Mouse (Mus musculus) small intestine, adult 2 months (tissue): Measurements from ENCODE around the gene Gm4969. TPM values are rescaled to one million over a fixed set of nuclear protein-coding genes. Genes with fewer than 3 reads are reported as not detected.

ENCODE experiments used
- H3K27ac ChIP-seq: fragments of 200-500 bp; 2 replicates; pipeline ENCODE4 v1.5.1; 2012; ENCODE audit warnings: low read depth, low read length, control low read depth, inconsistent platforms; ENCODE audit not compliant: insufficient read depth
- H3K27me3 ChIP-seq: fragments of 200-500 bp; 2 replicates; pipeline ENCODE4 v1.6.1; 2012; ENCODE audit warnings: mild to moderate bottlenecking, moderate library complexity, low read length, inconsistent platforms; ENCODE audit not compliant: control insufficient read depth, insufficient read depth
- H3K36me3 ChIP-seq: fragments of 200-500 bp; 2 replicates; pipeline ENCODE4 v1.6.1; 2012; ENCODE audit warnings: mild to moderate bottlenecking, low read length, control low read depth, inconsistent platforms; ENCODE audit not compliant: control insufficient read depth, insufficient read depth
- H3K4me1 ChIP-seq: fragments of 200-500 bp; 2 replicates; pipeline ENCODE4 v1.6.1; 2012; ENCODE audit warnings: low read length, inconsistent platforms, mixed read lengths; ENCODE audit not compliant: control insufficient read depth, insufficient read depth, insufficient read length
- H3K4me3 ChIP-seq: fragments of 200-500 bp; 2 replicates; pipeline ENCODE4 v1.5.1; 2012; ENCODE audit warnings: low read depth, mild to moderate bottlenecking, control low read depth, inconsistent platforms, low read length, moderate library complexity
- CTCF ChIP-seq: fragments of 200-500 bp; IDR thresholded peaks from 2 replicates; pipeline ENCODE4 v1.5.1; 2012; ENCODE audit warnings: low read depth, mild to moderate bottlenecking, control low read depth, inconsistent platforms, low read length, moderate library complexity, mixed read lengths; ENCODE audit not compliant: insufficient replicate concordance, insufficient read length; ENCODE audit errors: extremely low read depth
- POLR2A ChIP-seq: fragments of 200-500 bp; IDR thresholded peaks from 2 replicates; pipeline ENCODE4 v1.6.1; 2012; ENCODE audit warnings: low read depth, mild to moderate bottlenecking, control low read depth, inconsistent platforms, low read length, moderate library complexity
- WGBS: fragments of 180-500 bp; shearing (Covaris S2); methylation state at CpG from one replicate; pipeline ENCODE4 v1.1.7; 2018; 5-methylcytosine and 5-hydroxymethylcytosine counted together
- polyA plus RNA-seq: library from polyadenylated mRNA; depleted of rRNA; stranded (reverse); fragments of >200 nt; gene quantifications from 2 replicates; pipeline ENCODE4 v1.2.3, GENCODE M21; 2012

Gene Gm4969
- polyA plus RNA-seq, 1 experiment, result not detected

DNA sequence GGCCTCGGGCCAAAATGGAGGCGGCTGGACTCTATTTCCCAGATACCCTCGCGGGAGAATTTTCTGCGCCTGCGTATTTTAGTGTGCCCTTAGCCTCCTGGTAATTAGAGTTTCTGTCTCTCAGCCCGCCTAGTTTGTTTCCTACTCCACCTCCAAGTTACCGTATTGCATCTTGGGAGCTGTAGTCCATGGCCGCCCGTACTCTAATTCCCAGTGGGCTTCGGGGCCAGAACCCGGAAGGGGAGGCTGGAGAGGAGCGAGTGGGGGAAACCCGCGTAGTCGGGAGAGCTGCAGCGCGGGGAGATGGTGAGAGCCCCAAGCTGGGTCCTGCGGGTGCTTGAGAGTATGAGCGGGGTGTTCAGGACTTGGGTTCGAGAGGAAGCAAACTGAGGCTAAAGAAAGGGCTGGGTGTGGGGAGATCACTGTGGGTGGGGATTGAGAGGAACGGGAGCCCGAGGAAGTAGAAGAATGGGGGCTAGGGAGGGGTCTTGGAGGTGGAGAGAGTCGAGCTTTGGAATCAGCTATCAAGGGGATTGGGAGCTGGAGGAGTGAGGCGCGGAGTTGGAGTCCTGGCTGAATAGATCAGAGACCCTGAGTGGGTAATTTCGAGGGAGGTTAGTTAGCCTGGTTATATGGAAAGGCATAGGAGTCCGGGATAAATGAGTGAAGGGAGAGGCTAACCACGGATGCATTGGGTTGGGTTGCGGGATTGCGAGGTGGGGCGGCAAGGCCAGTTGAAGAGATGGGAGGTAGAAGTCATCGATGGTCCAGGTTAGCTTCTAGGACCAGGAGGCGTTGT is 1.7 kb upstream of the Gm4969 start, which contains the start of gene Fbxo46:
Gene Fbxo46, plus strand, starts transcription at position 229 of the 799 bp plus-strand sequence.
- H3K27me3 ChIP-seq, result no peaks in the 10 kb centered on the region
- peak within 1 kb of the TSS; percentile 86 for H3K4me3 ChIP-seq
- H3K4me1 ChIP-seq, result peaks cover 9% of the 10 kb centered on the region
- TF ChIP-seq POLR2A (peak; percentile 94), CTCF (no peak; the same call in 1 of the 2 replicates)
- no peaks in the 10 kb centered on the region for H3K36me3 ChIP-seq
- 1% methylated on average over 34 of the region's 34 CpGs for WGBS
- no peak within 1 kb of the TSS for H3K27ac ChIP-seq

DNA sequence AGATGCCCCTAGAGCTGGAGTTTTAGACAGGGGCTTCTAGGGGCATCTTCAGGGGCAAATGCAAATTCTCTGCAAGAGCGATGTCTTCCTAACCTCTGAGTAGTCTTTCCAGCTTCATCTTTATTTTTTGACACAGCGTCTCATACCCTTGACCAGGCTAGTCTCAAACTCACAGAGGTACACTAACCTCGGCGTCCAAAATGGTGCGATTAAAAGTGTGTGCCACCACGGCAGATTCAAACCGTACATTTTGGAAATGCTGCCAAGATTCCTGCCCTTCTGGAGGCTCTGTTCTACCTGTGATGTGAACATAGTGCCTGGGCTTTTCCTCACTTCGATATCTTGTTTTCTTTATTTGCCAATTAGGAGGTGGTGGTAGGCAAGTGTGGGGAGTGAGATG is 915 bp upstream of the Gm4969 start:
- TF ChIP-seq CTCF (no peak), POLR2A (no peak)
- H3K27ac ChIP-seq, result no peak overlapping the region
- 85% methylated on average over 8 of the region's 8 CpGs for WGBS
- H3K27me3 ChIP-seq, result no peaks in the 10 kb centered on the region
- H3K4me3 ChIP-seq, result no peak overlapping the region
- no peaks in the 10 kb centered on the region for H3K36me3 ChIP-seq
- H3K4me1 ChIP-seq, result peaks cover 7% of the 10 kb centered on the region

DNA sequence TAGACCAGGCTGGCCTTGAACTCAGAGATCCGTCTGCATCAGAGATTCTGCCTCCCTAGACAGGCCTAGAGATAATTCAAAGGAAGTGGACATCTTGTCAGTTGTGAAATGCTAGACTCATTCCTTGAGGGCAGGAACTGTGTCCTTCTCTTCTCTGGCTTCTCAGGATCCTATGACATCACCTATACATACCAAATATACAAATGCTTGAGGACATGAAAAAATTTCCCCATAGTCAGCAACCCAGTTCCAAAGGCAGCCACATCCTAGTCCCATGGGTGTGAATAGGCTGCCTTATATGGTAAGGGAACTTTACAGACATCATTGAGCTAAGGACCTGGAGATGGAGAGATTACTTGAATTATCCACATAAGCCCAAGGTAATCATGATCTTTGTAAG is 8.6 kb downstream of the Gm4969 start:
- TF ChIP-seq POLR2A, result no peak
- no peak for TF ChIP-seq CTCF
- Histone ChIP-seq H3K27ac (no peak overlapping the region), H3K27me3 (no peaks in the 10 kb centered on the region), H3K36me3 (no peaks in the 10 kb centered on the region), H3K4me3 (no peak overlapping the region), H3K4me1 (no peaks in the 10 kb centered on the region)
- 86% methylated on average over 1 of the region's 1 CpGs for WGBS

DNA sequence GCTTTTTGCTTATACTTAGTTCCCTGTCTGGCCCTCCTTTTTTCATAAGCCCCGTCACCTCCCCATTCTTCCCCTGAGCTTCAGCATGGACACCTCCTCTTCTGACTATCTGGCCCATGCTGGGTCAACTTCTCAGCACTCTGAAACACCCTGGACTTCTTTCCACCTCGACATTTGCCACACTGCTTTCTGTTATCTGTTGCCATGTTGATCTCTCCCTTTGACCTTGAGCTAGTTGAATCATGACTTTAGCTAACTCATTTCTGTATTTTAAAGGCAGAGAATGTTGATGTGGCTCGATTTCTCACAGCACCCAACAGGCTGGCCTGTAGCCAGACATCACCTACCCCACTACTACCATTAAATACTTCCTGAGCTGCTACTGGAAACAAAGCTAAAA is 10.7 kb downstream of the Gm4969 start:
- WGBS, result 47% methylated on average over 3 of the region's 3 CpGs
- TF ChIP-seq CTCF (no peak), POLR2A (no peak)

DNA sequence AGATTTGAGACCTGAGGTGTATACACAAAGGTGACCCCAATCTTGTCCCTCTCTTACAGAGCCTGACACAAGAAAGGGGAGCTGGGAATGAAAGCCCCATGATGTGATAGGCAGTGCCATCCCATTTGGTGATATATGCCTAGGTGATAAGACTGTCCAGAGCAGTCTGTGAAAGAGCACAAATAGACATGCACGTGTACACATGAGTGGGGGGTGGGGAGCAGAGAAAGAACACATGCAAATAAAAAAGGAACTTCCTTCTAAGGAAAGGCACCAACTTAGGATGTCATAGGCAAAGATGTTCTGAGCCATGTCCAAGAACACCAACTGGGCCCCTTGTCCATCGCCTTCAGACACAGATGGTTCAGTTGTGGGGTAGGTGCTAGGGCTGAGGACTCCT is 13.7 kb downstream of the Gm4969 start:
- 71% methylated on average over 2 of the region's 2 CpGs for WGBS
- Histone ChIP-seq H3K4me3 (no peak overlapping the region), H3K27me3 (no peaks in the 10 kb centered on the region), H3K36me3 (no peaks in the 10 kb centered on the region), H3K4me1 (no peaks in the 10 kb centered on the region), H3K27ac (no peak overlapping the region)
- TF ChIP-seq POLR2A (no peak), CTCF (no peak)

More for the DNA sequence above, 10.7 kb downstream of the Gm4969 start:
- no peak overlapping the region for H3K4me3 ChIP-seq
- H3K4me1 ChIP-seq, result no peaks in the 10 kb centered on the region
- no peak overlapping the region for H3K27ac ChIP-seq
- no peaks in the 10 kb centered on the region for H3K27me3 ChIP-seq
- no peaks in the 10 kb centered on the region for H3K36me3 ChIP-seq

DNA sequence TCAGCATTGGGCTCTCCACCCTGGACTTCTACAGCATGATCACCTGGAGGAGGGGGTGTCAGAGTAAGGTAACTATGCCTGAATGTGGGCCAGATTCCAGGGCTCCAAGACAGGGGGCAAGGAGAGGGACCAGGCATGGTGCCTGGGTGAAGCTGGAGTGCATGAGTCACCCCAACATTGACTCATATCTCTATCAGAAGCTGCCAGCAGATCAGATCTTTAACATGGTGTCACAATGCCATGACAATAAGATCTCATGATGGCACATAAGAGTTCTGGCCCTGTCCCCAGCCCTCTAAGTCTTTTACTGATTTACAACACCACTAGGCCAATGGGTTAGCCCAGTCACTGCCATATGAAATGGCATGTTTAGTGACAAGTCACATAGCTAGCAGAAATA is 14.4 kb downstream of the Gm4969 start:
- no peaks in the 10 kb centered on the region for H3K27me3 ChIP-seq
- H3K4me3 ChIP-seq, result no peak overlapping the region
- no peaks in the 10 kb centered on the region for H3K36me3 ChIP-seq
- TF ChIP-seq CTCF (no peak), POLR2A (no peak)
- H3K4me1 ChIP-seq, result no peaks in the 10 kb centered on the region
- no peak overlapping the region for H3K27ac ChIP-seq

DNA sequence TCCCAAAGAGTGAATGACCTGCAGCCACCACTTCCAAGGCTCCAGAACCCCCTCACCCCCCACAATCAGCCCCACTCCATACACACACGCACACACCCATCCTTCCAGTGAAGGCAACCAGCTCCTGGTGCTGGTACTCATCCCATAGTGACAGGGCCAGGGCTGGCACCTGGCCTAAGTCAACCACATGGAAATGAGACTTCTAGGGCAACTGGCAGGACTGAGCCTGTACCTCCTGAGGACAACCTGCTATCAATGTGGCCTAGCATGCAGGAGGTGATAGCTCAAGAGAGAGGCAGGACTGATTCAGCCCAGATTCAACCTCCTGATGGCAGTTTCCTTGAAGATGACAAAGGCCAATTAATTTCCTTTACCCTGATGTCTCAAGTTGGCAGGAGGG is 17.9 kb downstream of the Gm4969 start:
- Histone ChIP-seq H3K27ac (no peak overlapping the region), H3K4me1 (peaks cover under 1% of the 10 kb centered on the region; the same call in 1 of the 2 replicates), H3K4me3 (no peak overlapping the region), H3K36me3 (no peaks in the 10 kb centered on the region), H3K27me3 (peaks cover under 1% of the 10 kb centered on the region; the same call in 1 of the 2 replicates)
- TF ChIP-seq CTCF, result no peak
- TF ChIP-seq POLR2A, result no peak
- WGBS, result 68% methylated on average over 1 of the region's 1 CpGs
